ENCODE assay signal across 15 mouse cellular contexts in the genomic region with DNA sequence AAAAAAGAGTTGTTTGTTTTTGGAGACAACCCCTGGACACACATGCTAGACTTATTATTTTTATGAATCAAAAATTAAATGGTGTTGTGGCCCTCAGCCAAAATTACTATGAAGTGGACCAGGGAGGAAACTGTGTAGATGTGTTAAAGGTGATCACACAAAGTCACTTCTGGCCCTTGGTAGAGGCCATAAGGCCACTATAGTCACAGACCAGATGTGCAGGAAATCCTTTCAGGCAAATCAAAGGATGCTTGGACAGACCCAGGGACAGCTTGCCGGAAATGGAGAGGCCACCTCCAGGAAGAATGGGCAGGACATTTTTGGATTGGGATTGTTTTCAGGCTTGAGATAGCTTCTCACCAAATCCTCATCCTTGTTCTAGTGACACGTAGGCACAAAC. TPM values are rescaled to one million over a fixed set of nuclear protein-coding genes. Genes with fewer than 3 reads are reported as not detected.
A peak's percentile ranks its signal among the peaks of the same experiment; 100 is the strongest.
DNase-seq lines count a peak whose midpoint lies in the region; ATAC-seq and TF ChIP-seq lines count a peak whose summit lies in the region.
"Had no signal": no experiment of that assay in that cellular context is flagged by ENCODE, and none has a peak within 500 bp of the region (broad histone marks: within the 10 kb centered on the region; RNA-seq: fewer than 3 reads in every experiment).

No protein-coding gene starts in this region.

- no peak overlapping the region for H3K27ac ChIP-seq in kidney, adult 2 months (ENCODE audit: insufficient read depth, low read depth, low read length)
- peak overlapping the region; percentile 42; the same call in 1 of the 2 replicates for H3K27ac ChIP-seq in heart, embryonic 10.5 days
- no peak overlapping the region for H3K27ac ChIP-seq in hindbrain, embryonic 13.5 days
- H3K27ac ChIP-seq in hindbrain, embryonic 12.5 days = no peak overlapping the region

- TF ChIP-seq POLR2A in kidney, adult 2 months (IDR thresholded peaks at IDR 0.05; ENCODE audit: low read depth, low read length) = no peak

- peaks cover 22% of the 10 kb centered on the region; the same call in 1 of the 2 replicates for H3K4me1 ChIP-seq in kidney, adult 2 months (ENCODE audit: control insufficient read depth, insufficient read depth, low read length)
- H3K4me1 ChIP-seq in heart, embryonic 10.5 days = peaks cover 34% of the 10 kb centered on the region
- H3K4me1 ChIP-seq in hindbrain, embryonic 13.5 days (replicated peaks) = peaks cover 26% of the 10 kb centered on the region
- H3K4me1 ChIP-seq in hindbrain, embryonic 12.5 days = peaks cover 23% of the 10 kb centered on the region

- H3K4me2 ChIP-seq in hindbrain, embryonic 13.5 days = no peak overlapping the region
- no peak overlapping the region for H3K4me2 ChIP-seq in hindbrain, embryonic 12.5 days (replicated peaks)
- H3K4me2 ChIP-seq: heart, embryonic 13.5 days; limb, embryonic 15.5 days had no signal

- no peaks in the 10 kb centered on the region for H3K9me3 ChIP-seq in heart, embryonic 10.5 days
- H3K9me3 ChIP-seq in hindbrain, embryonic 13.5 days = no peaks in the 10 kb centered on the region
- no peaks in the 10 kb centered on the region for H3K9me3 ChIP-seq in hindbrain, embryonic 12.5 days (replicated peaks)
- H3K9me3 ChIP-seq: heart, embryonic 13.5 days; limb, embryonic 15.5 days had no signal

- DNase-seq in kidney, adult 2 months = peak; percentile 77
- no peak for DNase-seq in kidney, adult 8-10 months
- DNase-seq in heart, adult 8-10 months (ENCODE audit: low spot score) = peak; percentile 81
- no peak for DNase-seq in heart, embryonic 10.5 days (ENCODE audit: low spot score)
- DNase-seq in kidney, postnatal 14 days = peak; percentile 71
- DNase-seq: cerebellum, adult 11 months; gastrocnemius, adult 2 months; thymus, postnatal 4 days had no signal

- no peak for ATAC-seq in hindbrain, embryonic 13.5 days (ENCODE audit: low FRiP score)
- no peak for ATAC-seq in hindbrain, embryonic 12.5 days (ENCODE audit: low FRiP score)
- ATAC-seq: forebrain, embryonic 14.5 days; hindbrain, embryonic 16.5 days; intestine, postnatal 0 days had no signal

- H3K27me3 ChIP-seq in kidney, adult 2 months (replicated peaks; ENCODE audit: control insufficient read depth, insufficient read depth, low read length) = no peaks in the 10 kb centered on the region
- no peaks in the 10 kb centered on the region for H3K27me3 ChIP-seq in heart, embryonic 10.5 days (ENCODE audit: insufficient read depth, poor library complexity, severe bottlenecking)
- no peaks in the 10 kb centered on the region for H3K27me3 ChIP-seq in hindbrain, embryonic 13.5 days
- no peaks in the 10 kb centered on the region for H3K27me3 ChIP-seq in hindbrain, embryonic 12.5 days
- H3K27me3 ChIP-seq: heart, embryonic 13.5 days; limb, embryonic 15.5 days had no signal

- H3K4me3 ChIP-seq in kidney, adult 2 months (ENCODE audit: insufficient read depth, low read depth, low read length) = no peak overlapping the region
- no peak overlapping the region for H3K4me3 ChIP-seq in heart, embryonic 10.5 days
- no peak overlapping the region for H3K4me3 ChIP-seq in hindbrain, embryonic 13.5 days
- no peak overlapping the region for H3K4me3 ChIP-seq in hindbrain, embryonic 12.5 days
- H3K4me3 ChIP-seq: heart, embryonic 13.5 days; limb, embryonic 15.5 days had no signal

- no peak overlapping the region for H3K9ac ChIP-seq in hindbrain, embryonic 13.5 days
- no peak overlapping the region for H3K9ac ChIP-seq in hindbrain, embryonic 12.5 days
- H3K9ac ChIP-seq: heart, embryonic 13.5 days; limb, embryonic 15.5 days had no signal

- TF ChIP-seq CTCF in kidney, adult 2 months (conservative IDR thresholded peaks at IDR 0.05; ENCODE audit: insufficient read depth, insufficient read length, low read depth, low read length) = no peak

- peaks cover under 1% of the 10 kb centered on the region; the same call in 1 of the 2 replicates for H3K36me3 ChIP-seq in kidney, adult 2 months (ENCODE audit: control insufficient read depth, insufficient read depth, low read length)
- no peaks in the 10 kb centered on the region for H3K36me3 ChIP-seq in heart, embryonic 10.5 days
- no peaks in the 10 kb centered on the region for H3K36me3 ChIP-seq in hindbrain, embryonic 13.5 days
- H3K36me3 ChIP-seq in hindbrain, embryonic 12.5 days = no peaks in the 10 kb centered on the region
- H3K36me3 ChIP-seq: heart, embryonic 13.5 days; limb, embryonic 15.5 days had no signal

- WGBS in kidney, adult 2 months = 57% methylated on average over 2 of the region's 2 CpGs
- 69% methylated on average over 2 of the region's 2 CpGs for WGBS in heart, embryonic 10.5 days
- 82% methylated on average over 2 of the region's 2 CpGs for WGBS in hindbrain, embryonic 13.5 days
- WGBS in hindbrain, embryonic 12.5 days = 73% methylated on average over 2 of the region's 2 CpGs

RNA-seq across cellular contexts. Expression of gene Cdkl1, which starts 29.5 kb away (rescaled TPM):
- 95.1 and 99.0 TPM in 2 replicates for polyA plus RNA-seq in kidney, adult 2 months (2012; rRNA removed)
- total RNA-seq in heart, adult 8-10 months (2022) = 10 to 100 TPM; 11.8 to 17.0 (median 14.4) TPM
- 3.6 and 5.9 TPM in 2 replicates for polyA plus RNA-seq in heart, embryonic 10.5 days (2016; fragmentation: Nextera tagmentation; extraction: Ambion mirVana)
- polyA plus RNA-seq in hindbrain, embryonic 13.5 days (2015; fragmentation: Nextera tagmentation; extraction: Ambion mirVana) = 4.2 and 4.6 TPM in 2 replicates
- polyA plus RNA-seq in hindbrain, embryonic 12.5 days (2016; fragmentation: Nextera tagmentation; extraction: Ambion mirVana) = 1.5 and 1.6 TPM in 2 replicates

RNA-seq across cellular contexts. Expression of gene Atp5s, which starts 36.9 kb away (rescaled TPM):
- 18.6 and 20.2 TPM in 2 replicates for polyA plus RNA-seq in kidney, adult 2 months (2012; rRNA removed)
- 10 to 100 TPM; 28.1 to 38.2 (median 32.3) TPM for total RNA-seq in heart, adult 8-10 months (2022)
- polyA plus RNA-seq in heart, embryonic 10.5 days (2016; fragmentation: Nextera tagmentation; extraction: Ambion mirVana) = 27.6 and 33.2 TPM in 2 replicates
- 26.1 and 30.0 TPM in 2 replicates for polyA plus RNA-seq in hindbrain, embryonic 13.5 days (2015; fragmentation: Nextera tagmentation; extraction: Ambion mirVana)
- 26.1 and 28.5 TPM in 2 replicates for polyA plus RNA-seq in hindbrain, embryonic 12.5 days (2016; fragmentation: Nextera tagmentation; extraction: Ambion mirVana)

RNA-seq across cellular contexts. Expression of gene L2hgdh, which starts 36.9 kb away (rescaled TPM):
- 27.2 and 35.5 TPM in 2 replicates for polyA plus RNA-seq in kidney, adult 2 months (2012; rRNA removed)
- total RNA-seq in heart, adult 8-10 months (2022) = 10 to 100 TPM; 42.7 to 56.7 (median 46.3) TPM
- 17.8 and 20.3 TPM in 2 replicates for polyA plus RNA-seq in heart, embryonic 10.5 days (2016; fragmentation: Nextera tagmentation; extraction: Ambion mirVana)
- polyA plus RNA-seq in hindbrain, embryonic 13.5 days (2015; fragmentation: Nextera tagmentation; extraction: Ambion mirVana) = 11.5 and 11.6 TPM in 2 replicates
- polyA plus RNA-seq in hindbrain, embryonic 12.5 days (2016; fragmentation: Nextera tagmentation; extraction: Ambion mirVana) = 14.6 and 15.3 TPM in 2 replicates

Comparison
In these comparisons a context has a peak if more than half of its experiments do, and no peak if none do; other contexts are left out.
1. DNase-seq: peak in kidney, adult 2 months (single experiment), heart, adult 8-10 months (single experiment) and kidney, postnatal 14 days (single experiment); none in kidney, adult 8-10 months (0 of 2) and heart, embryonic 10.5 days (single experiment).
2. RNA of gene Cdkl1, which starts 29.5 kb away (polyA plus RNA-seq): 95.1 to 99.0 TPM in kidney, adult 2 months; 4.2 to 4.6 TPM in hindbrain, embryonic 13.5 days, 3.6 to 5.9 TPM in heart, embryonic 10.5 days and 1.5 to 1.6 TPM in hindbrain, embryonic 12.5 days; every median in the first group is over 10 times any median in the second.